Mouse (Mus musculus) CH12F3 (cell line): ENCODE measurements around the gene Wnt3a.
"Not testable (repeated sequence)": the region's sequence is repeated elsewhere in the genome, so short reads cannot be mapped to it uniquely, and the experiment has no call there.

Source experiments
- in situ Hi-C: fragments of 300-500 bp; cut with MboI; formaldehyde crosslinking; loops from 2 replicates; pipeline ENCODE4 v1.14.3; 2020; ENCODE audit warnings: low sequenced_read_pairs

Wnt3a gene

DNA sequence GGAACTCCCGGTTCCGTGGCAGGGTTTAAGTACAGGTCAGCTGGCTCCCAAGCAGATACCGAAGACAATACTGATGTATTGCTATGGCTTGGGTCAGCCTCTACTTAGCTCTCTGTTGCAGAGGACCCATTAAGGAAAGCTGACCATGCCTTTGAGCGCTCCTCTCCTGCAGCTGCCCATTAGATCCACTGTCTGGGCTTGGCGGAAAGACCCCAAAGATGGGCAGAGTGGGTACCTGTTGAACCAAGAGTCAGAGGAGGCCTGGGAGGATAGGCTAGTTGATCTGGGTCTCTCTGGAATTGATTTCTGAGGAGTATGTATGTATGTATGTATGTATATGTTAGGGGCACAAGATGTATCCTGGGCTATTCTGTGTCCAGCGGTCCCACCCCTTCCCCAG is 18.1 kb upstream of the Wnt3a start:
- in situ Hi-C loops, result no loop called here

DNA sequence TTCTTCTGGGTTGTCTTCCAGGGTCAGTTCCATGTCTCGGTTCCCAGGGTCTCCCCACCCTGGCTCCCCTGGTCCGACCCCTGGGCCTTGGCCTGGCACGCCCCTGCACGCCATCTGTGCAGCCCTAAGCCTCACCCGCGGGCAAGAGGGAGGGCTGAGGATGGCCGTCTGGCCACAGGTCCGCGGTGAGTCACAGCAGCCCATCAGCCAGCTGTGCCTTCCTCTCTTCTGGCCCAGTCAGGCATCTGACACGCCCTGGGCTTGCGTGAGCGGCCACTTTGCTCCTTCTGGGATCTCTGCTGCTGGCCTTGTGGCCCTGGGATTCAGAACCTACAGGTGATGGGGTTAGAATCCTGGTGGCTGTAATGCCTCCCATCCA is 17.6 kb upstream of the Wnt3a start:
- in situ Hi-C loops, result no loop called here

- in situ Hi-C loops, result no loop called here
These were observed 17.0 kb upstream of the Wnt3a start for GRCm38 (mm10) chr11:59307422-59308163.

GRCm38 (mm10) chr11:59306461-59307421 is 16.2 kb upstream of the Wnt3a start, which contains the start of gene Wnt9a:
Gene Wnt9a (plus strand): TSS chr11:59306928.
- in situ Hi-C loops, result no loop called here

DNA sequence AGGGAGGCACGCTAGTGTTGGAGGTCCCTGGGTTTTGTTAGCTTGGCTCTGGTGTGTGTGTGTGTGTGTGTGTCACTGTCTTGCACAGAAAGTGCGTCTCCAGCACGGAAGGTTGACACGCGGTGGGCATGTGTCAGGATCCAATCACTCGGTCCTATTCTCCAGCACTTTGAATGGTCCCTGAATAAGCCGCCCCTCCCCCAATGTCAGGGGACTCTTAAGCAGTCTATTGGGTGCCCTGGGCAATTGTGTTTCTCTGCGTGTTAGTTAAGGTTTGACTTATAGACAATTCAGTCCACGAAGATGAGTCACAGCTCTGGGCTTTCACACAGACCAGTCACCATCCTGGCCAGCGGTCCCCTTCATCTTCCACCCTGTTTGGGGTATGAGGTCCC is 15.3 kb upstream of the Wnt3a start:
- in situ Hi-C loops, result no loop called here

DNA sequence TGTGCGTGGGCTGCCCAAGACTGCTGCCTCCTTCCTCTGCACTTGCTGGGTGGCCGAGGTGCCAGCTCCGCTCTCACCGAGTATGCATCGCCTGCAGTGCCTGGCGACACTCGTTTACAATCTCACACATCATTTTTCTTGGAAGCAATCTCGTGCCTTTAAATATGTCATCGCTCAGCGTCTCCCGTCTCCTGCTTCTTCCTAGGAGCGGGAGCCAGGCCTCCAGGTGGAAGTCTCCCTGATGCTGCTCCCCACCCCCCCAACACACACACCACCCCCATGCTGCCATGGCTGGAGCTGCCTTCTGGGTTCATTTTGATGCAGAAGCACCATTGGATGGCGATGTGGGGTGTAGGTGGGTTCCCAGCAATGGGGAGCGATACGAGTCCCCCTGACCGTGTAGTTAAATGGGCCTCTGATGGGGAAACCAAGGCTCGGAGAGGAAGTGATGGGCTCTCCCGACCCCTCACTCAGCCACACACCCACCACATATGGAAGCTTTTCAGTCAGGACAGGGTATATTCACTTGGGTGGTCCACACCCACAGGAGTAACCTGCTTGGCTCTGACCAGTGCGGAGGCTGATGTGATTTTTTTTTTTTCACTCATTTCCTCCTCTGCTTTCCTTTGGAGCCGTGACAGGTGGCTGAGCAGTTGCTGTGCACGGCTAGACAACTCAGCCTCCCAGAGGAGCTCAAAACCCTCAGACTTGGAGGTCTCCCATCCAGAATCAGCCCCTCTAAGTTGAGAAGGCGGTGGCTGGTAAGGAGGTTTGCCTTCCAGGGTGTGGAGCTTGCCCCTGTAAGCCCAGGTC is 14.7 kb upstream of the Wnt3a start:
- in situ Hi-C loops, result no loop called here

DNA sequence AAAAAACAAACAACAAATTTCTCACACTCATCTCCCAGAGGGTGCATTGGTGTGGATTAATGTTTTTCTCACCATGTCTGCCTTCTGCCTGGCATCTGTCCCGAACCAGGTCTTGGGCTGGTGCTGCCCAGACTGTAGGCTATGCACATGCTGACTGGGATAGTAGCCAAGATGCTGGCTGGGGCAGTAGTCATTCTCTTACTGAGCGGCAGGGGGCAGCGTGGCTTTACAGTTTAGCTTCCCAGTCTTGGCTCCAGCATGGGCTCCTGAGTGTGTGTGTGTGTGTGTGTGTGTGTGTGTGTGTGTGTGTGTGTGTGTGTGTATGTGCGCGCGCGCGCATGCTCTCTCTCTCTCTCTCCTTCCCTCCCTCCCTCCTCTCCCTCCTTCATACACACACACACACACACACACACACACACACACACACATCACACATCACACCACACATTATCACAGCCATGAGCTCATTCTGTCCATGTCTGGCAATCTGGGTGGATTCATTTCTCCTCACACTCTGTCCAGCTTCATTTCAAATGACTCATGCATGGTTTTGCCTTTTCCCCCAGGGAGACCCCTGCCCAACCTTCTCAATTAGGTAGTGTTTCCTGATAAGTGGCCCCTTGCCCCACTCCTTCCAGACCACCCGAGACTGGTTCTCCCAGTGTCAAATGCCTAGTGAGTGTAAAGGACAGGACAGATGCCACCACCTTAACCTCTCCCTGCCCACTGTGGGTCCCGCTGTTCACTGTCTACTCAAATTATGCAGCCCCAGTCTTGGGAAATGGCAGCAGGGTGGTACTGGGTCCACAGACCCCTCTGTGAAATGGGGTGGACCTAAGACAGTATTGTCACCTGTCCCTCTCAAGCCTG is 12.4 kb upstream of the Wnt3a start:
- in situ Hi-C loops, result no loop called here

GRCm38 (mm10) chr11:59301053-59301452 is 10.5 kb upstream of the Wnt3a start:
- in situ Hi-C loops, result not testable (repeated sequence)

GRCm38 (mm10) chr11:59300185-59300584 is 9.6 kb upstream of the Wnt3a start:
- in situ Hi-C loops, result no loop called here

DNA sequence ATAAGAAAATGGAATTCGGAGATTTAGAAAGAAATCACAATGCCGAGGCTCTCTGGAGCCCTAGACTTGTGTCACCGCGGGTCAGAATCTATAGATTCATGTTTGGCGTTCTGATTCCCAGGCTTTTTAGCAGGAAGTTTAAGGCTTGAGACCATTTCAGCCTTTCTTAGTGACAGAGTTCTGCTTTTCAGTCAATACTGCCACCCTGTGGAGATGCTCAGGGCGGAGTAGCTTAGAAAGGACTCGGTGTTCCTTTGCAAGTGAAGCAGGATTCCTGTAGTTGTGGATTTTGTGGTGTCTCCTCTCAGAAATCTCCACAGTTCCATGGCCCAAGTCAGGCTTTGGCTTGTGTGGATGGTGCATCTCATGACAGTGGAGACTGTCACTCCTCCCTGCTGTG is 7.4 kb upstream of the Wnt3a start:
- in situ Hi-C loops, result loop anchor here (5.0 kb wide), 1 partner anchor 184 kb away; no protein-coding TSS in a partner anchor

- in situ Hi-C loops, result no loop called here
These were observed 3.1 kb upstream of the Wnt3a start for GRCm38 (mm10) chr11:59293616-59294015.

DNA sequence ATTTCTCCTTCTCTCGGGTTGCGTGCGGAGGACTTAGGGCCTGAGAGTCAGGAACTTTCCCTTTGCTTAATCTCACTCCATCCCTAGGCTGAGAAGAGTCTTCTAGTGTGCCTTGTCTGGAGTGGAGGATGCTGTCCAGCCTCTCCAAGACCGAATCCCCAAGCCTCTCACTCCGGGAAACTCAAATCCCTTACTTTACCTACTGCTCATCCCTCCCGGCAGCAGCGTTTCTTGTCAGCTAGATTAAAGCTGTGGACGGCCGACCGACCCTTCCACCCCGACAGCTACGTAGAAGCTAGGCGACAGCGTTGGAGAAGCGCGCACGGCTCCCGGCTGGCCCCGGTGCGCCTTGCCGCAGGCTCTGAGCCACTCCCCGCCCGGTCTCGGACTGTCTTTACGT is 846 bp downstream of the Wnt3a start:
- in situ Hi-C loops, result no loop called here

DNA sequence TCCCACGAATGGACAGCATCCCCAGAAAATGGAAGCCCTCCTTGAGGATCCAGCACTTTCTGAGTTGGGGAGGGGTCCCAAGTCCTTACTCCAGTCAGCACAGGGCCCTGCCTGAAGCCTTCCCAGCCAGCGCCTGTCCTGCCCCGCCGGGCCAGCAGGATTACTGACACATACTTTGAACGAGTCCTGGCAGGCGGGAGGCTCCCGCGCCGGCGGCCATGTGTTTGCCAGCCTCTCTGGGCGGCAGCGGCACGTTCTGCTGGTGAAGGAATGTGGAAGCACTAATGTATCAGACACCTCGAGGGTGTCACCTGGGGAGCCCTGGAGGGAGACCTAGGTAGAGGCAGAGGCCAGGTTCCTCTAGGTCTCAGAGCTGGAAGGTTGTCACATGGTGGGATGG is 6.4 kb downstream of the Wnt3a start:
- in situ Hi-C loops, result no loop called here

- in situ Hi-C loops, result no loop called here
These were observed 7.6 kb downstream of the Wnt3a start for GRCm38 (mm10) chr11:59282933-59283332.

GRCm38 (mm10) chr11:59282111-59282510 is 8.4 kb downstream of the Wnt3a start:
- in situ Hi-C loops, result no loop called here

DNA sequence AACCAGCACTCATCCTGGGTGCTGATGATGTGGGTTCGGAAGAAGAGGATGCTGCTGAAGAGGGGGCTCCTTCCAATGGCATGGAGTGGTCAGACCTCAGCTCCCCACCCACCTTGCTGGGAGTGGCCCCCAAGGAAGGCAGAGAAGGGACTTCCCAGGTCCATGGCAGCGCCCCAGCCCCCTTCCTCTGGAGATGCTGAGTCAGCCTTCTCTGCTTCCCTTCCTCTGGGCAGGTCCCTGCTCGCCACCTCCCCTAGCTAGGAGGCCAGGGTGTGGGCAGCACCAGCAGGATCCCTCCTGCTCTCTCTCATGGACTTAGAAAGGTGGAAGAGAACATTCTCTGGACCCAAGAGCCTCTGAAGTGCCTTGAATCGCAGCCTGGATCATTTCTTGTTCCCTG is 12.5 kb downstream of the Wnt3a start:
- in situ Hi-C loops, result no loop called here

DNA sequence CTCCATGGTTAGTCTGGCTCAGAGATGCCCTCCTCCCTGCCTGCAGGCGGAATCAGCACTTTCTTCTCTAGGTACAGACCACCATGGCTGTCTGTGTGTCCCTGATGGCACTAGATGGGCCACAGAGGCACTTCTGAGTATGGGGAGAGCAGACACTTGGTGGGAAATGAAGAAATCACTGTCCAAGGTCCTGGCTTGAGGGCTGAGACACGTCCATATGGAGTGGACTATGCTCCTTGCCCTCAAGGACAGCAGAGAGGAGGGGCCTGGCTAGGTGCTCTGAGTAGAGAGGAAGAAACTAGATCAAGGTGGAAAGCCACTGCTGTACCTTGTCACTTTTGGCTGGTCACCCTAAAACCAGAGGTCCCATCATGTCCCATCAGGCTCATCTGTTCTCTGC is 13.7 kb downstream of the Wnt3a start:
- in situ Hi-C loops, result no loop called here

GRCm38 (mm10) chr11:59274184-59274583 is 16.4 kb downstream of the Wnt3a start:
- in situ Hi-C loops, result no loop called here

GRCm38 (mm10) chr11:59266727-59267126 is 23.8 kb downstream of the Wnt3a start:
- in situ Hi-C loops, result no loop called here

GRCm38 (mm10) chr11:59265154-59265813 is 25.3 kb downstream of the Wnt3a start:
- in situ Hi-C loops, result no loop called here
